Mouse (Mus musculus) cerebellum, adult (tissue): ENCODE measurements around the gene Nlgn1.

Source experiments
- ATAC-seq: cut with Nextera tagmentation; 2 replicates; pipeline ENCODE4 v1.9.2; 2017; ENCODE audit warnings: mild to moderate bottlenecking, moderate library complexity, mixed read lengths; ENCODE audit not compliant: insufficient number of reproducible peaks, low FRiP score, low TSS enrichment

The Nlgn1 gene

GRCm38 (mm10) chr3:25442617-25443016 is 889.6 kb downstream of the Nlgn1 start:
- ATAC-seq, result no peak

- ATAC-seq, result no peak
Measured at GRCm38 (mm10) chr3:25426931-25427330, 905.3 kb downstream of the Nlgn1 start.

DNA sequence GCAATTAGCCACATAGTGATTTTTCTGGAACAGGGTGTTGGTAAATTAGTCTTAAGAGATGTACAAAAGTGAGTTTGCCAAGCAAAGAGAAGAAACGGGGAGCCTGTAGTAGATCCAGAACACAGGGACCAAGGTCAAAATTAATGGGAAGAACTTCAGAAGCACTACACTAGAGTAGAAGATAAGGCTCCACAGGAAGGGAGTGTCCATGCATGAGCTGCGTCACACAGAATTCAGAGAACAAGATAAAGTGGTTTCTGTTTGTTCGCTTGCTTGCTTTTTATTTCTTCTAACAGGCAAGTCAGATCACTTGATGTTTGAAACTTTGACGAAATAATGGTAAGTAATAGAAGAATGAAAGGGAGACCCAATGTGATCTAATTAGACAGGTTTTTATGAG is 920.3 kb downstream of the Nlgn1 start:
- no peak for ATAC-seq
